Mouse (Mus musculus) heart, embryonic 12.5 days (tissue): ENCODE measurements around the gene Ropn1l. TPM values are rescaled to one million over a fixed set of nuclear protein-coding genes. Genes with fewer than 3 reads are reported as not detected.

ENCODE experiments used
- ATAC-seq: fragments of 200-750 bp; cut with Nextera tagmentation; 2 replicates; pipeline ENCODE4 v1.8.0; 2017; ENCODE audit warnings: moderate TSS enrichment, moderate library complexity; ENCODE audit not compliant: insufficient number of reproducible peaks, low FRiP score
- H3K27ac ChIP-seq: fragments of 300-500 bp; sonication (generic); 2 replicates; pipeline ENCODE4 v1.5.1; 2016; ENCODE audit warnings: mild to moderate bottlenecking, moderate library complexity; ENCODE audit not compliant: poor library complexity, severe bottlenecking
- H3K27me3 ChIP-seq: fragments of 300-500 bp; sonication (generic); replicated peaks from 2 replicates; pipeline ENCODE4 v1.6.1; 2016; ENCODE audit warnings: mild to moderate bottlenecking, moderate library complexity
- H3K36me3 ChIP-seq: fragments of 300-500 bp; sonication (generic); 2 replicates; pipeline ENCODE4 v1.6.1; 2016; ENCODE audit warnings: mild to moderate bottlenecking, moderate library complexity
- H3K4me1 ChIP-seq: fragments of 300-500 bp; sonication (generic); replicated peaks from 2 replicates; pipeline ENCODE4 v1.6.1; 2016; ENCODE audit warnings: mild to moderate bottlenecking
- H3K4me2 ChIP-seq: fragments of 300-500 bp; sonication (generic); 2 replicates; pipeline ENCODE4 v1.6.1; 2016; ENCODE audit warnings: mild to moderate bottlenecking, moderate library complexity
- H3K4me3 ChIP-seq: fragments of 300-500 bp; sonication (generic); 2 replicates; pipeline ENCODE4 v1.5.1; 2016; ENCODE audit warnings: mild to moderate bottlenecking
- H3K9ac ChIP-seq: fragments of 300-500 bp; sonication (generic); 2 replicates; pipeline ENCODE4 v1.6.1; 2016; ENCODE audit warnings: mild to moderate bottlenecking, moderate library complexity
- H3K9me3 ChIP-seq: fragments of 300-500 bp; sonication (generic); replicated peaks from 2 replicates; pipeline ENCODE4 v1.6.1; 2016; ENCODE audit warnings: mild to moderate bottlenecking, moderate library complexity
- WGBS: fragments of 180-500 bp; shearing (Covaris S2); methylation state at CpG from one replicate; pipeline ENCODE4 v1.1.7; 2016; 5-methylcytosine and 5-hydroxymethylcytosine counted together
- polyA plus RNA-seq: library from polyadenylated mRNA; unstranded; fragments of >200 nt; fragmentation: Nextera tagmentation; extraction: Ambion mirVana; gene quantifications from 2 replicates; pipeline ENCODE4 v1.2.1, GENCODE M21; 2016

Ropn1l gene
- polyA plus RNA-seq, 1 experiment from 2014 or later, result 2.2 TPM

DNA sequence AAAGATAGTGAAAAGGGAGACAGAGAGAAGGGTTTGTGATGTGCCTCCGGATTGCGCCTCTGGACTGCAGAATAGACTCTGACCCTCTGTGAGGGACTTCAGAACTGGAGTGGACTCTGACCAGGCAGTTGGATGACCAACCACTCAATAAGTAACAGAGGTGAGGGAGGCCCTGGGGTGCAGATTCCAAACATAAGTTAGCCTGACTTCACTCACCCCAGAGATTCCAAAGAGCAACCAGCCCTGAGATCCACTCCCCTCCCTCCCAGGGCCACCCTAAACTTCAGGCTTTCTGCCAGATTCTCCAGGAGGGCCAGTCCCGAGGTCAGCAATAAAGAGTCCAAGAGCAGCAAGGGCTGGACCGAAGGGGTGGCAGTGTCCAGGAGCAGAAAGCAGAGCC is 46.0 kb downstream of the Ropn1l start:
- Histone ChIP-seq H3K4me1 (peaks cover 5% of the 10 kb centered on the region; the same call in 1 of the 2 replicates), H3K4me3 (no peak overlapping the region), H3K4me2 (no peak overlapping the region), H3K36me3 (no peaks in the 10 kb centered on the region), H3K27me3 (no peaks in the 10 kb centered on the region), H3K9me3 (no peaks in the 10 kb centered on the region), H3K9ac (no peak overlapping the region), H3K27ac (no peak overlapping the region)
- no peak for ATAC-seq
- WGBS, result 69% methylated on average over 4 of the region's 4 CpGs

- ATAC-seq, result no peak
- no peak overlapping the region for H3K4me3 ChIP-seq
- H3K27ac ChIP-seq, result no peak overlapping the region
- peaks cover 5% of the 10 kb centered on the region; the same call in 1 of the 2 replicates for H3K4me1 ChIP-seq
- no peak overlapping the region for H3K9ac ChIP-seq
- no peaks in the 10 kb centered on the region for H3K36me3 ChIP-seq
- no peaks in the 10 kb centered on the region for H3K9me3 ChIP-seq
- no peak overlapping the region for H3K4me2 ChIP-seq
- no peaks in the 10 kb centered on the region for H3K27me3 ChIP-seq
- 84% methylated on average over 5 of the region's 5 CpGs for WGBS
Measured at GRCm38 (mm10) chr15:31406881-31407280, 46.7 kb downstream of the Ropn1l start.

DNA sequence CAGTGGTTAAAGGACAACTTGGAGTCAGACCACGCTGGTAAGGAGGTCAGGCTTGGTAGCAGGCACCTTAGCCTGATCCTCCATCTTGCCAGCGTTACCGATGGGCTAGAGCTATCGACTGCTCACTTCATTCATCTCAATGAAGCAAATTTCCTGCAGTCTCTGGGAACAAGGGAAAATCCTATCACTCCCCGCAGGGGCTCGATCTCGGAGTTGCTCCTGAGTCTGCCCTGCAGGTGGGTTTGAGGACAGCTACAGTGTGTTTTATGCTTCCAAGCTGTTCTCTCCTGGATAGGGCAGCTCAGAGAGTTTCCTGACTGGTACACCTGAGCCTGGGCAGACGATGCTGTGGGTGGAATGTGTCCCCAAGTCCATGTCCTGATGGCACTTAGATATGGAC is 49.2 kb downstream of the Ropn1l start:
- 79% methylated on average over 8 of the region's 8 CpGs for WGBS
- Histone ChIP-seq H3K4me1 (peaks cover 4% of the 10 kb centered on the region; the same call in 1 of the 2 replicates), H3K27ac (no peak overlapping the region), H3K4me3 (no peak overlapping the region), H3K27me3 (no peaks in the 10 kb centered on the region), H3K4me2 (no peak overlapping the region), H3K9ac (no peak overlapping the region), H3K9me3 (0 out of 2 replicates have a peak, but pooled peaks cover 5% of the 10 kb centered on the region), H3K36me3 (no peaks in the 10 kb centered on the region)
- no peak for ATAC-seq

DNA sequence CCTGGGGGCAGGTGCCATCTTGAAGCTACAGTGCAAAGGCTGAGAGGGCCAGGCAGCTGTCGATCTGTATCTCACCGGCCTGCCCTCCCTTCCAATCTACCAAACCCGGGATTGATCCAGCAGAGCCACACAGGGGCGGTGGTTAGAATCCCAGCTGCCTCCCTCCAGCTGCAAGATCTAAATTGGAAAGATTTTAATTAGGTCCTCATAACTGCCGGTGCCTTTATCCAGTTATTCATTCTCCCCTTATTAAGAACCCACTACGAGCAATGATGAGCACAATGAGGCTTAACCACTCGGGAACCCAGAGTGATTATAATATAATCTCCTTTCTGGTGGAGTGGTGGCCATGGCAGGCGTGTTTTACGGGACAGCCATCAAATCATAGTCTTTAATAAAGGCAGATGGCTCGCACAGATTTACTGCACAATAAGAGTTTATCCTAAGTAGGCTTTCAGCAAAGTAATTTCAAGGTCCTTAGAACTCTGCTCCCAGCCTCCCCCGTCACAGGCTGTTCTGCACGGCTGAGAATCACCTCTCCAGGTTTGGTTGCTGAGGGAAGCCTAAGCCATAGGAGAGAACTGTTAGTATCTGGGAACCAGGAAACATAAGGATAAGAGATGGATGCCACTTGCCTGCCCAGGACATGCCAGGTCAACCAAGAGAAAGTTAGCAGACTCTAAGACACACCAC is 51.2 kb downstream of the Ropn1l start:
- WGBS, result 80% methylated on average over 12 of the region's 12 CpGs
- H3K4me1 ChIP-seq, result peaks cover 9% of the 10 kb centered on the region; the same call in 1 of the 2 replicates
- no peaks in the 10 kb centered on the region for H3K36me3 ChIP-seq
- H3K27me3 ChIP-seq, result no peaks in the 10 kb centered on the region
- ATAC-seq, result no peak
- H3K9ac ChIP-seq, result no peak overlapping the region
- H3K9me3 ChIP-seq, result 0 out of 2 replicates have a peak, but pooled peaks cover 5% of the 10 kb centered on the region
- no peak overlapping the region for H3K4me3 ChIP-seq
- no peak overlapping the region for H3K27ac ChIP-seq
- H3K4me2 ChIP-seq, result no peak overlapping the region

- Histone ChIP-seq H3K9ac (no peak overlapping the region), H3K4me1 (peaks cover 20% of the 10 kb centered on the region), H3K36me3 (no peaks in the 10 kb centered on the region), H3K4me3 (no peak overlapping the region), H3K27me3 (no peaks in the 10 kb centered on the region), H3K9me3 (0 out of 2 replicates have a peak, but pooled peaks cover 5% of the 10 kb centered on the region), H3K27ac (no peak overlapping the region), H3K4me2 (no peak overlapping the region)
- ATAC-seq, result no peak
- WGBS, result 37% methylated on average over 3 of the region's 3 CpGs
Measured at GRCm38 (mm10) chr15:31400974-31401373, 52.6 kb downstream of the Ropn1l start.

- H3K36me3 ChIP-seq, result no peaks in the 10 kb centered on the region
- no peak overlapping the region for H3K4me3 ChIP-seq
- 93% methylated on average over 13 of the region's 13 CpGs for WGBS
- H3K4me2 ChIP-seq, result no peak overlapping the region
- no peak for ATAC-seq
- no peak overlapping the region for H3K9ac ChIP-seq
- H3K4me1 ChIP-seq, result peaks cover 31% of the 10 kb centered on the region
- H3K9me3 ChIP-seq, result 0 out of 2 replicates have a peak, but pooled peaks cover 9% of the 10 kb centered on the region
- no peak overlapping the region for H3K27ac ChIP-seq
- no peaks in the 10 kb centered on the region for H3K27me3 ChIP-seq
Measured at GRCm38 (mm10) chr15:31398769-31399168, 54.8 kb downstream of the Ropn1l start.

- Histone ChIP-seq H3K4me3 (no peak overlapping the region), H3K27ac (peak overlapping the region; percentile 88), H3K9ac (no peak overlapping the region), H3K4me1 (peaks cover 36% of the 10 kb centered on the region), H3K36me3 (no peaks in the 10 kb centered on the region), H3K9me3 (0 out of 2 replicates have a peak, but pooled peaks cover 9% of the 10 kb centered on the region), H3K27me3 (no peaks in the 10 kb centered on the region), H3K4me2 (no peak overlapping the region)
- no peak for ATAC-seq
- 73% methylated on average over 3 of the region's 3 CpGs for WGBS
Measured at GRCm38 (mm10) chr15:31397379-31397778, 56.2 kb downstream of the Ropn1l start.

GRCm38 (mm10) chr15:31396755-31397154 is 56.8 kb downstream of the Ropn1l start:
- Histone ChIP-seq H3K9ac (no peak overlapping the region), H3K27ac (peak overlapping the region; percentile 88), H3K4me3 (no peak overlapping the region), H3K9me3 (0 out of 2 replicates have a peak, but pooled peaks cover 9% of the 10 kb centered on the region), H3K4me1 (peaks cover 41% of the 10 kb centered on the region), H3K4me2 (peak overlapping the region; percentile 39), H3K27me3 (no peaks in the 10 kb centered on the region), H3K36me3 (no peaks in the 10 kb centered on the region)
- 41% methylated on average over 5 of the region's 5 CpGs for WGBS
- peak; percentile 41 for ATAC-seq

- Histone ChIP-seq H3K4me3 (no peak overlapping the region), H3K4me1 (peaks cover 41% of the 10 kb centered on the region), H3K9me3 (0 out of 2 replicates have a peak, but pooled peaks cover 9% of the 10 kb centered on the region), H3K36me3 (no peaks in the 10 kb centered on the region), H3K27ac (peak overlapping the region; percentile 88), H3K4me2 (peak overlapping the region; percentile 39; the same call in 1 of the 2 replicates), H3K27me3 (no peaks in the 10 kb centered on the region), H3K9ac (0 out of 2 replicates have a peak overlapping the region, but pooled peaks have one; percentile 25)
- ATAC-seq, result no peak
- 76% methylated on average over 4 of the region's 4 CpGs for WGBS
Measured at GRCm38 (mm10) chr15:31395986-31396385, 57.6 kb downstream of the Ropn1l start.

GRCm38 (mm10) chr15:31393402-31393801 is 60.1 kb downstream of the Ropn1l start:
- ATAC-seq, result no peak
- Histone ChIP-seq H3K27ac (no peak overlapping the region; the same call in 1 of the 2 replicates), H3K4me2 (no peak overlapping the region), H3K9me3 (0 out of 2 replicates have a peak, but pooled peaks cover 5% of the 10 kb centered on the region), H3K36me3 (no peaks in the 10 kb centered on the region), H3K9ac (no peak overlapping the region), H3K4me3 (no peak overlapping the region), H3K4me1 (peaks cover 37% of the 10 kb centered on the region), H3K27me3 (no peaks in the 10 kb centered on the region)
- 72% methylated on average over 6 of the region's 6 CpGs for WGBS

DNA sequence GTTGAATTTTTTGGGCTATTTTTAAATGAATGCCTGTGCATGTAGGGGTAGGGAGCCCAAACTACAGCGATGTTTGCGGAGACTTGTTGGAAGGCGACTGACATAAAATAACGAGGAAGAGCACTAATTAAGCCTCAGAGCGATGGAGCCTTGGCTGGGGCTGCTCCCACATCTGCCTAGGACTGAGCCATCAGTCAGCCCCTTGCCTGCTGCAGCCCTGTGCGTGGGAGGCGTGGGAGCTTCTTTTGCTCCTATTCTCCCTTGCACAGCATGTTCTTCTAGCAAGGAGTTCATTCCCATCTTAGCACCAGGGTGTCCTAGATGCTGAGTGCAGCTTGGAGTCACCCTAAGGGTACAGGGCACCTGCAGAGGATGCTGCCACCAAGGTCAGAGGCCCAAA is 60.8 kb downstream of the Ropn1l start:
- Histone ChIP-seq H3K27me3 (no peaks in the 10 kb centered on the region), H3K36me3 (no peaks in the 10 kb centered on the region)
- WGBS, result 80% methylated on average over 7 of the region's 7 CpGs

More for the DNA sequence above, 60.8 kb downstream of the Ropn1l start:
- Histone ChIP-seq H3K4me3 (no peak overlapping the region), H3K27ac (no peak overlapping the region), H3K4me2 (no peak overlapping the region), H3K9ac (no peak overlapping the region), H3K4me1 (peaks cover 35% of the 10 kb centered on the region), H3K9me3 (0 out of 2 replicates have a peak, but pooled peaks cover 5% of the 10 kb centered on the region)
- no peak for ATAC-seq
